Mouse (Mus musculus): Measurements from ENCODE around the gene Ncbp3. TPM values are rescaled to one million over a fixed set of nuclear protein-coding genes. Genes with fewer than 3 reads are reported as not detected.
A peak's percentile ranks its signal among the peaks of the same experiment; 100 is the strongest.

Gene Ncbp3
- total and polyA plus RNA-seq, 3 experiments: 11.9 to 13.9 (median 12.1) TPM

- peak overlapping the region; percentile 52 to 97 (median 93) for H3K4me3 ChIP-seq (replicated peaks in 1 of 3; ENCODE audit: low read depth in 2 of 3, low read length in 2 of 3, poor library complexity in 1 of 3)
These were observed 86.6 kb downstream of the Ncbp3 start for GRCm38 (mm10) chr11:73134222-73134621.

DNA sequence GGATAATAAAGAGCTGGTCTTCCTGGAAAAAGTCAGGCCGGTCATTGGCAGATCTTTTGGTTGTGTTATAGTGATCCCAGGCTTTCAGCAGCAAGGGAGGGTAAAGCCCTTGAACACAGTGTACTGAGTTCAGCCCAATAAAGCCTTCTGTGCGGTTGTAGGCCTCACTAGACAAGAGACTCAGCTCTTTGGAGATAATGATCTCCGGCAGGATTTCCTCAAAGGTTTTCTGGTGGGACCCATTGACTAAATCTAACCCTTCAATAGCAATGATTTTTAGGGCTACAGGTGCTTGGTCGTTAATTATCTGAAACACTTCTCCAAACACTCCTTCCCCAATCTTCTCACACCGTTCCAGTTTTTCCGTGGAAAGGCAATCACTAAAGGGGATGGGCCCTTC lies 89.0 kb downstream of the Ncbp3 start:
- peak overlapping the region; percentile 99 for H3K4me2 ChIP-seq (ENCODE audit: insufficient read depth, low read depth, poor library complexity, severe bottlenecking)
- dilution Hi-C loops (cut with MboI; ENCODE audit: extremely low pct_ligation_motif_present, extremely low pct_unique_long_range_greater_than_20kb, low sequenced_read_pairs) (no loop called here), in situ Hi-C loops (cut with MboI; ENCODE audit: low pct_ligation_motif_present, low pct_unique_long_range_greater_than_20kb, low sequenced_read_pairs) (loop anchor here (10.0 to 25.0 kb wide), 2 partner anchors 148 to 1226 kb away; partner anchors contain the start of genes Olfr411 and Olfr412)
- H3K4me3 ChIP-seq (replicated peaks in 1 of 3; ENCODE audit: low read depth in 2 of 3, low read length in 2 of 3, poor library complexity in 1 of 3): peak overlapping the region; percentile 80 to 97 (median 93)
- peak overlapping the region; percentile 89 for H3K9ac ChIP-seq (ENCODE audit: insufficient read depth, low read depth)
- H3K4me1 ChIP-seq (ENCODE audit: control insufficient read depth in 1 of 2, insufficient read depth in 2 of 2): peaks cover 8 to 50% of the 10 kb centered on the region in 2 experiments; a peak in 2 of 4 replicates
- H3K36me3 ChIP-seq (replicated peaks in 1 of 2; ENCODE audit: control insufficient read depth in 1 of 2, insufficient read depth in 1 of 2, low read length in 1 of 2): peaks cover 0 to 34% of the 10 kb centered on the region in 2 experiments
- H3K79me2 ChIP-seq (replicated peaks; ENCODE audit: control insufficient read depth, extremely low read depth, insufficient read depth, poor library complexity, severe bottlenecking): peaks cover 59% of the 10 kb centered on the region
- DNase-seq (ENCODE audit: extremely low read depth): no peak
- no peak for TF ChIP-seq MXI1 (IDR thresholded peaks at IDR 0.05; ENCODE audit: low read depth, low read length)
- TF ChIP-seq RAD21 (IDR thresholded peaks at IDR 0.05; ENCODE audit: low read depth, low read length): no peak
- 0 out of 2 replicates have a peak, but pooled peaks have one; percentile 18 for TF ChIP-seq MAX (IDR thresholded peaks at IDR 0.05; ENCODE audit: low read length)
- no peaks in the 10 kb centered on the region for H3K9me3 ChIP-seq (replicated peaks; ENCODE audit: low read length)
- peaks cover 5% of the 10 kb centered on the region for H3K27me3 ChIP-seq (replicated peaks)
- H3K27ac ChIP-seq (ENCODE audit: insufficient read depth, low read depth): no peak overlapping the region

More at GRCm38 (mm10) chr11:73134222-73134621, 86.6 kb downstream of the Ncbp3 start:
- peaks cover 12 to 71% of the 10 kb centered on the region in 2 experiments for H3K4me1 ChIP-seq (ENCODE audit: control insufficient read depth in 1 of 2, insufficient read depth in 2 of 2)
- peaks cover 59% of the 10 kb centered on the region for H3K79me2 ChIP-seq (replicated peaks; ENCODE audit: control insufficient read depth, extremely low read depth, insufficient read depth, poor library complexity, severe bottlenecking)
- H3K27ac ChIP-seq (ENCODE audit: insufficient read depth, low read depth): no peak overlapping the region
- H3K9me3 ChIP-seq (replicated peaks; ENCODE audit: low read length): no peaks in the 10 kb centered on the region
- dilution Hi-C loops (cut with MboI; ENCODE audit: extremely low pct_ligation_motif_present, extremely low pct_unique_long_range_greater_than_20kb, low sequenced_read_pairs): no loop called here
- no peaks in the 10 kb centered on the region for H3K27me3 ChIP-seq (replicated peaks)
- in situ Hi-C loops (cut with MboI; ENCODE audit: low pct_ligation_motif_present, low pct_unique_long_range_greater_than_20kb, low sequenced_read_pairs): loop anchor here (10.0 to 25.0 kb wide), 2 partner anchors 151 to 1228 kb away; partner anchors contain the start of genes Olfr411 and Olfr412
- peak overlapping the region; percentile 89 for H3K9ac ChIP-seq (ENCODE audit: insufficient read depth, low read depth)
- TF ChIP-seq PAX5 (IDR thresholded peaks at IDR 0.05; ENCODE audit: low read length) (no peak), TCF12 (IDR thresholded peaks at IDR 0.05; ENCODE audit: low read depth, low read length) (no peak), USF2 (conservative IDR thresholded peaks at IDR 0.05; ENCODE audit: low read depth, low read length) (no peak), GABPA (IDR thresholded peaks at IDR 0.05; ENCODE audit: insufficient replicate concordance, low read depth, low read length) (no peak), CTCF (conservative IDR thresholded peaks at IDR 0.05 in 1 of 2, IDR thresholded peaks at IDR 0.05 in 1 of 2; ENCODE audit: low read depth in 2 of 2, low read length in 2 of 2) (no peak), TBP (conservative IDR thresholded peaks at IDR 0.05; ENCODE audit: low read depth, low read length) (no peak), MAX (IDR thresholded peaks at IDR 0.05; ENCODE audit: low read length) (peak; percentile 32), JUN (IDR thresholded peaks at IDR 0.05; ENCODE audit: insufficient read depth, low read depth, low read length) (no peak), RCOR1 (conservative IDR thresholded peaks at IDR 0.05; ENCODE audit: low read depth, low read length) (no peak), ZC3H11A (IDR thresholded peaks at IDR 0.05; ENCODE audit: low read depth, low read length) (no peak), ZKSCAN1 (IDR thresholded peaks at IDR 0.05; ENCODE audit: borderline replicate concordance, low read depth, low read length) (no peak), MXI1 (IDR thresholded peaks at IDR 0.05; ENCODE audit: low read depth, low read length) (peak; percentile 81), MYC (IDR thresholded peaks at IDR 0.05; ENCODE audit: low read depth, low read length) (peak; percentile 72; the same call in 1 of the 2 replicates)
- peak overlapping the region; percentile 84 for H3K4me2 ChIP-seq (ENCODE audit: insufficient read depth, low read depth, poor library complexity, severe bottlenecking)
- peaks cover 4 to 55% of the 10 kb centered on the region in 2 experiments for H3K36me3 ChIP-seq (replicated peaks in 1 of 2; ENCODE audit: control insufficient read depth in 1 of 2, insufficient read depth in 1 of 2, low read length in 1 of 2)
- no peak for DNase-seq (ENCODE audit: extremely low read depth)

Measured in CH12.LX (cell line).